Comparison of ENCODE assay signal across 8 mouse cellular contexts in genomic region chr2:130294218-130294935, GRCm38 (mm10). TPM values are rescaled to one million over a fixed set of nuclear protein-coding genes. Genes with fewer than 3 reads are reported as not detected.
DNase-seq lines count a peak whose midpoint lies in the region; ATAC-seq and TF ChIP-seq lines count a peak whose summit lies in the region.

No protein-coding gene starts in this region.

- no peaks in the 10 kb centered on the region for H3K36me3 ChIP-seq in embryonic facial prominence, embryonic 14.5 days (ENCODE audit: control insufficient read depth, insufficient read depth, low read length)
- no peaks in the 10 kb centered on the region for H3K36me3 ChIP-seq in hindbrain, embryonic 16.5 days (ENCODE audit: control insufficient read depth, insufficient read depth, low read length)
- H3K36me3 ChIP-seq in midbrain, postnatal 0 days (ENCODE audit: insufficient read depth, low read length): peaks cover 8% of the 10 kb centered on the region

- no peak for TF ChIP-seq CTCF in left cerebral cortex, adult 2 months (IDR thresholded peaks at IDR 0.05)
- no peak for TF ChIP-seq CTCF in midbrain, postnatal 0 days (IDR thresholded peaks at IDR 0.05)

- peak overlapping the region; percentile 78 for H3K4me2 ChIP-seq in embryonic facial prominence, embryonic 14.5 days (ENCODE audit: low read depth, low read length)
- peak overlapping the region; percentile 78 for H3K4me2 ChIP-seq in hindbrain, embryonic 16.5 days (ENCODE audit: low read length)
- peak overlapping the region; percentile 78 for H3K4me2 ChIP-seq in midbrain, postnatal 0 days (ENCODE audit: low read depth, low read length, poor library complexity, severe bottlenecking)

- DNase-seq in left cerebral cortex, adult 2 months (ENCODE audit: extremely low spot score in 1 of 2, low spot score in 2 of 2): no peak
- DNase-seq in left cerebral cortex, adult 9 months (ENCODE audit: low spot score in 2 of 2): no peak
- peak; percentile 17 for DNase-seq in embryonic facial prominence, embryonic 14.5 days (ENCODE audit: low spot score)
- DNase-seq in midbrain, postnatal 0 days (ENCODE audit: low spot score): no peak
- no peak for DNase-seq in adipocyte (ENCODE audit: low spot score)
- no peak for DNase-seq in natural killer cell, adult 2 months (ENCODE audit: low spot score in 2 of 2)
- no peak for DNase-seq in gastrocnemius, postnatal 36 days

- peak overlapping the region; percentile 61 for H3K4me3 ChIP-seq in left cerebral cortex, adult 2 months
- H3K4me3 ChIP-seq in embryonic facial prominence, embryonic 14.5 days (ENCODE audit: low read depth, low read length): peak overlapping the region; percentile 74
- H3K4me3 ChIP-seq in hindbrain, embryonic 16.5 days (ENCODE audit: low read length): peak overlapping the region; percentile 86
- peak overlapping the region; percentile 77 for H3K4me3 ChIP-seq in midbrain, postnatal 0 days (ENCODE audit: low read depth, low read length)

- intact Hi-C loops in left cerebral cortex, adult 2 months (cut with DNase I): no loop called here
- intact Hi-C loops in gastrocnemius, postnatal 36 days (cut with DNase I): loop anchor here (2.0 to 5.0 kb wide), 2 partner anchors 68 to 116 kb away; no protein-coding TSS in a partner anchor

- H3K4me1 ChIP-seq in embryonic facial prominence, embryonic 14.5 days (ENCODE audit: control insufficient read depth, insufficient read depth, low read length): peaks cover 14% of the 10 kb centered on the region
- peaks cover 22% of the 10 kb centered on the region for H3K4me1 ChIP-seq in hindbrain, embryonic 16.5 days (ENCODE audit: control insufficient read depth, insufficient read depth, low read depth, low read length)
- peaks cover 4% of the 10 kb centered on the region; the same call in 1 of the 2 replicates for H3K4me1 ChIP-seq in midbrain, postnatal 0 days (ENCODE audit: insufficient read depth, low read length)

- H3K9me3 ChIP-seq in embryonic facial prominence, embryonic 14.5 days (ENCODE audit: control insufficient read depth, low read length): no peaks in the 10 kb centered on the region
- H3K9me3 ChIP-seq in hindbrain, embryonic 16.5 days (ENCODE audit: control insufficient read depth, low read length): no peaks in the 10 kb centered on the region
- no peaks in the 10 kb centered on the region for H3K9me3 ChIP-seq in midbrain, postnatal 0 days (ENCODE audit: low read length)

- peak overlapping the region; percentile 54; the same call in 1 of the 2 replicates for H3K27ac ChIP-seq in left cerebral cortex, adult 2 months
- H3K27ac ChIP-seq in embryonic facial prominence, embryonic 14.5 days (replicated peaks; ENCODE audit: low read depth, low read length): peak overlapping the region; percentile 76
- H3K27ac ChIP-seq in hindbrain, embryonic 16.5 days (ENCODE audit: low read depth, low read length): peak overlapping the region; percentile 80; the same call in 1 of the 2 replicates
- peak overlapping the region; percentile 69 for H3K27ac ChIP-seq in midbrain, postnatal 0 days (ENCODE audit: low read depth, low read length)

- H3K27me3 ChIP-seq in embryonic facial prominence, embryonic 14.5 days (replicated peaks; ENCODE audit: control insufficient read depth, insufficient read depth, low read length): no peaks in the 10 kb centered on the region; the same call in 1 of the 2 replicates
- no peaks in the 10 kb centered on the region for H3K27me3 ChIP-seq in hindbrain, embryonic 16.5 days (replicated peaks; ENCODE audit: control insufficient read depth, insufficient read depth, low read length)
- H3K27me3 ChIP-seq in midbrain, postnatal 0 days (ENCODE audit: insufficient read depth, low read length): no peaks in the 10 kb centered on the region

- no peak; the same call in 1 of the 2 replicates for ATAC-seq in embryonic facial prominence, embryonic 14.5 days (ENCODE audit: low read depth)
- ATAC-seq in hindbrain, embryonic 16.5 days: no peak; the same call in 1 of the 2 replicates
- no peak for ATAC-seq in midbrain, postnatal 0 days (ENCODE audit: low FRiP score)

- H3K9ac ChIP-seq in embryonic facial prominence, embryonic 14.5 days (ENCODE audit: low read depth, low read length): peak overlapping the region; percentile 81
- peak overlapping the region; percentile 90 for H3K9ac ChIP-seq in hindbrain, embryonic 16.5 days (ENCODE audit: low read depth, low read length)
- peak overlapping the region; percentile 91 for H3K9ac ChIP-seq in midbrain, postnatal 0 days (replicated peaks; ENCODE audit: low read length, poor library complexity, severe bottlenecking)

- WGBS in embryonic facial prominence, embryonic 14.5 days: 13% methylated on average over 15 of the region's 20 CpGs
- WGBS in hindbrain, embryonic 16.5 days: 10% methylated on average over 18 of the region's 20 CpGs
- WGBS in midbrain, postnatal 0 days: 9% methylated on average over 20 of the region's 20 CpGs

RNA-seq across cellular contexts. Expression of gene Ebf4, which starts 0.6 kb away (rescaled TPM):
- total RNA-seq in left cerebral cortex, adult 2 months (2021): 1 to 10 TPM; 9.7 to 9.8 TPM
- polyA plus RNA-seq in embryonic facial prominence, embryonic 14.5 days (2014; fragmentation: Nextera tagmentation; extraction: Ambion mirVana): 4.2 and 5.1 TPM in 2 replicates
- polyA plus RNA-seq in hindbrain, embryonic 16.5 days (2015; fragmentation: Nextera tagmentation; extraction: Ambion mirVana): 3.6 and 4.1 TPM in 2 replicates
- total RNA-seq in midbrain, postnatal 0 days (2014; rRNA removed): 17.2 and 22.5 TPM in 2 replicates
- 6.3 and 6.7 TPM in 2 replicates for polyA plus RNA-seq in midbrain, postnatal 0 days (2015; fragmentation: Nextera tagmentation; extraction: Ambion mirVana)
- total RNA-seq in gastrocnemius, postnatal 36 days (2021): under 1 TPM; 0.15 to 0.27 TPM

RNA-seq across cellular contexts. Expression of gene Idh3b, which starts 10.0 kb away (rescaled TPM):
- total RNA-seq in left cerebral cortex, adult 2 months (2021): 100 to 1,000 TPM; 285 to 286 TPM
- 159 and 166 TPM in 2 replicates for polyA plus RNA-seq in embryonic facial prominence, embryonic 14.5 days (2014; fragmentation: Nextera tagmentation; extraction: Ambion mirVana)
- polyA plus RNA-seq in hindbrain, embryonic 16.5 days (2015; fragmentation: Nextera tagmentation; extraction: Ambion mirVana): 201 and 222 TPM in 2 replicates
- 141 and 149 TPM in 2 replicates for total RNA-seq in midbrain, postnatal 0 days (2014; rRNA removed)
- polyA plus RNA-seq in midbrain, postnatal 0 days (2015; fragmentation: Nextera tagmentation; extraction: Ambion mirVana): 176 and 194 TPM in 2 replicates
- total RNA-seq in gastrocnemius, postnatal 36 days (2021): 100 to 1,000 TPM; 448 to 491 TPM

RNA-seq across cellular contexts. Expression of gene Nop56, which starts 20.1 kb away (rescaled TPM):
- 100 to 1,000 TPM; 140 to 144 TPM for total RNA-seq in left cerebral cortex, adult 2 months (2021)
- polyA plus RNA-seq in embryonic facial prominence, embryonic 14.5 days (2014; fragmentation: Nextera tagmentation; extraction: Ambion mirVana): 229 and 230 TPM in 2 replicates
- 241 and 259 TPM in 2 replicates for polyA plus RNA-seq in hindbrain, embryonic 16.5 days (2015; fragmentation: Nextera tagmentation; extraction: Ambion mirVana)
- total RNA-seq in midbrain, postnatal 0 days (2014; rRNA removed): 104 and 139 TPM in 2 replicates
- polyA plus RNA-seq in midbrain, postnatal 0 days (2015; fragmentation: Nextera tagmentation; extraction: Ambion mirVana): 259 and 302 TPM in 2 replicates
- total RNA-seq in gastrocnemius, postnatal 36 days (2021): 10 to 100 TPM; 24.8 to 32.5 TPM

Comparison
In these comparisons a context has a peak if more than half of its experiments do, and no peak if none do; other contexts are left out.
1. RNA of gene Ebf4, which starts 0.6 kb away (total RNA-seq): 17.2 to 22.5 TPM in midbrain, postnatal 0 days and 9.7 to 9.8 TPM in left cerebral cortex, adult 2 months; 0.15 to 0.27 TPM in gastrocnemius, postnatal 36 days; every median in the first group is over 4 times any median in the second.
2. Peak in every context shown above with its lines, with median percentiles within 50 percentile points of each other: H3K27ac ChIP-seq, H3K4me3 ChIP-seq, H3K4me2 ChIP-seq and H3K9ac ChIP-seq.